Mouse (Mus musculus): Measurements from ENCODE around the gene Snd1. TPM values are rescaled to one million over a fixed set of nuclear protein-coding genes. Genes with fewer than 3 reads are reported as not detected.

The Snd1 gene
- polyA plus RNA-seq, 1 experiment from 2014 or later: 127 TPM

GRCm38 (mm10) chr6:28480752-28481492, 6.0 kb downstream of the Snd1 start:
- Histone ChIP-seq H3K36me3 (ENCODE audit: control insufficient read depth, insufficient read depth, low read length) (no peaks in the 10 kb centered on the region), H3K4me1 (ENCODE audit: control insufficient read depth, insufficient read depth, low read length) (peaks cover 29% of the 10 kb centered on the region), H3K9me3 (ENCODE audit: control insufficient read depth, low read length) (no peaks in the 10 kb centered on the region), H3K27ac (ENCODE audit: low read length) (peak overlapping the region; percentile 89), H3K27me3 (replicated peaks; ENCODE audit: control insufficient read depth, insufficient read depth, low read length) (no peaks in the 10 kb centered on the region), H3K4me2 (ENCODE audit: low read depth, low read length) (peak overlapping the region; percentile 62), H3K4me3 (ENCODE audit: low read length) (peak overlapping the region; percentile 97), H3K9ac (ENCODE audit: low read depth, low read length) (peak overlapping the region; percentile 89)
- no peak for ATAC-seq
- 6% methylated on average over 21 of the region's 21 CpGs for WGBS

DNA sequence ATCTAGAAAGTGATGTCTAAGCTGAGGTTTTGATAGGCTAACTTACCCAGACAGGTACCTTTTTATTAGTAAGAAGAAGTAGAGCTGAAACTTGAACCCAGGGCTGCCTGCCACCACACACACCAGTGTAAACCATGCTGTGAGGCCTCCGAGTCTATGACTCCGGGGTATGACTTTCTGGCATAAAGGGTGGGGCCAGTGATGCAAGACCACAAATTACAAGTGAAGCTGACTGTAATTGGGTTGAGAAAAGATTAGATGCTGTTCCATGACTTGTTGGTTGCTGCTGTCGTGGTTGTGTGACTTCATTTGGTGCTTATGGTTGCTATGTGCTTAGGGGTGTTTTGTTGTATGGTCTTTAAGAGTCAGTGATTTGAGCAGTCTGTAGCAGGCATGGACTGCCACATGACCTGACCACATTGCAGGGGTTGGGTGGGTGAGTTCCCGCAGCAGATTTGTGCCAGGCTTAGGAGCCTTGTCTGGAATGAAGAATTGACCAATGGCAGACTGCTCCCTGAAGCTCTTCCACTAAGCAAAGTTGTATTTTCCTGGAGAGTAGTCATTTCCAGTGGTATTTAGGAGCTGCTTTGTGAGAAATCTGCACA, 7.9 kb downstream of the Snd1 start:
- H3K4me2 ChIP-seq (ENCODE audit: low read depth, low read length): peak overlapping the region; percentile 23; the same call in 1 of the 2 replicates
- H3K36me3 ChIP-seq (ENCODE audit: control insufficient read depth, insufficient read depth, low read length): no peaks in the 10 kb centered on the region
- no peak overlapping the region for H3K27ac ChIP-seq (ENCODE audit: low read length)
- ATAC-seq: no peak
- no peak overlapping the region for H3K9ac ChIP-seq (ENCODE audit: low read depth, low read length)
- no peaks in the 10 kb centered on the region for H3K9me3 ChIP-seq (ENCODE audit: control insufficient read depth, low read length)
- H3K27me3 ChIP-seq (replicated peaks; ENCODE audit: control insufficient read depth, insufficient read depth, low read length): no peaks in the 10 kb centered on the region
- H3K4me1 ChIP-seq (ENCODE audit: control insufficient read depth, insufficient read depth, low read length): peaks cover 39% of the 10 kb centered on the region
- WGBS: 57% methylated on average over 4 of the region's 4 CpGs
- 0 out of 2 replicates have a peak overlapping the region, but pooled peaks have one; percentile 11 for H3K4me3 ChIP-seq (ENCODE audit: low read length)

GRCm38 (mm10) chr6:28486008-28486407, 11.1 kb downstream of the Snd1 start:
- Histone ChIP-seq H3K4me2 (ENCODE audit: low read depth, low read length) (no peak overlapping the region), H3K27ac (ENCODE audit: low read length) (no peak overlapping the region), H3K27me3 (replicated peaks; ENCODE audit: control insufficient read depth, insufficient read depth, low read length) (no peaks in the 10 kb centered on the region), H3K4me3 (ENCODE audit: low read length) (no peak overlapping the region), H3K9ac (ENCODE audit: low read depth, low read length) (no peak overlapping the region), H3K9me3 (ENCODE audit: control insufficient read depth, low read length) (no peaks in the 10 kb centered on the region), H3K4me1 (ENCODE audit: control insufficient read depth, insufficient read depth, low read length) (peaks cover 45% of the 10 kb centered on the region), H3K36me3 (ENCODE audit: control insufficient read depth, insufficient read depth, low read length) (no peaks in the 10 kb centered on the region; the same call in 1 of the 2 replicates)
- ATAC-seq: no peak
- WGBS: 96% methylated on average over 2 of the region's 2 CpGs

DNA sequence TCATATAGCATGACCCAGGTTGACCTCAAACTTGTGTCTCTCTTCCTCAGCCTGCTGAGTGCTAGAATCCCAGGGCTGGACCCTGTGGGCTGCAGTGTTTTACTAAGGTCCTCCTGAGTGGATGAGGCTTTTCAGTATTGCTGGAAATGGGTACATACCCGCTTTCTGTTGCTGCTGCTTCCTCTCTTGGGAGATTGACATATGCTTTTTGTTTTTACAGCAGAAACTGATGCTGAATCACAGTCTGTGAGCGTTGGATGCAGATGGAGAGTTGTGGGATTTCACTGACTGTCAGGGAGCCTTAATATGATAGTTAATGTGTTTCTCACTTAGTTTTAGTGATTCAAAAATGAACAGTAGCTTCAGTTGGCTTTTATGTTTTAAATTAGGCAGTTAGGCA, 11.5 kb downstream of the Snd1 start:
- Histone ChIP-seq H3K27ac (ENCODE audit: low read length) (no peak overlapping the region), H3K9ac (ENCODE audit: low read depth, low read length) (no peak overlapping the region), H3K4me2 (ENCODE audit: low read depth, low read length) (no peak overlapping the region), H3K36me3 (ENCODE audit: control insufficient read depth, insufficient read depth, low read length) (no peaks in the 10 kb centered on the region; the same call in 1 of the 2 replicates), H3K4me1 (ENCODE audit: control insufficient read depth, insufficient read depth, low read length) (peaks cover 44% of the 10 kb centered on the region), H3K4me3 (ENCODE audit: low read length) (no peak overlapping the region), H3K27me3 (replicated peaks; ENCODE audit: control insufficient read depth, insufficient read depth, low read length) (no peaks in the 10 kb centered on the region), H3K9me3 (ENCODE audit: control insufficient read depth, low read length) (no peaks in the 10 kb centered on the region)
- 85% methylated on average over 2 of the region's 2 CpGs for WGBS
- no peak for ATAC-seq

DNA sequence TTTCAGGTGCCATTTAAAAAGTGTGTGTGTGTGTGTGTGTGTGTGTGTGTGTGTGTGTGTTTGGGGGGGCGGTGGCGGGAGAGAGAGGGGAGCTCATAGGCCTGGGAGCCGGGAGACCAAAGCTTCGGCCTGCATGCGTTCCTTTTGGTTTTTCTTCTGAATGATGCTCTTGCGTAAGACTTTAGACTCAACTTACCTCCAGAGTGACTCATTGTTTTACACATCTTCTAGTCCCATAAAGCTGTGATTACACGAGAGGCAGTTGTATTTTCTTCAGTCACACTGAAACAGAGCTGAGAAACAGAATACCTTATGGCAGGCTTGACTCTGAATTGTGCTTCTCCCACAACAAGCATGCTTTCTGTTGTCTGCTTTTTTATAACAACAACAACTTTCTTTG, 12.0 kb downstream of the Snd1 start:
- Histone ChIP-seq H3K4me2 (ENCODE audit: low read depth, low read length) (no peak overlapping the region), H3K4me3 (ENCODE audit: low read length) (no peak overlapping the region), H3K9ac (ENCODE audit: low read depth, low read length) (no peak overlapping the region), H3K36me3 (ENCODE audit: control insufficient read depth, insufficient read depth, low read length) (no peaks in the 10 kb centered on the region; the same call in 1 of the 2 replicates), H3K27me3 (replicated peaks; ENCODE audit: control insufficient read depth, insufficient read depth, low read length) (no peaks in the 10 kb centered on the region), H3K4me1 (ENCODE audit: control insufficient read depth, insufficient read depth, low read length) (peaks cover 40% of the 10 kb centered on the region), H3K9me3 (ENCODE audit: control insufficient read depth, low read length) (no peaks in the 10 kb centered on the region), H3K27ac (ENCODE audit: low read length) (no peak overlapping the region)
- WGBS: 75% methylated on average over 7 of the region's 7 CpGs
- peak; percentile 21; the same call in 1 of the 2 replicates for ATAC-seq

DNA sequence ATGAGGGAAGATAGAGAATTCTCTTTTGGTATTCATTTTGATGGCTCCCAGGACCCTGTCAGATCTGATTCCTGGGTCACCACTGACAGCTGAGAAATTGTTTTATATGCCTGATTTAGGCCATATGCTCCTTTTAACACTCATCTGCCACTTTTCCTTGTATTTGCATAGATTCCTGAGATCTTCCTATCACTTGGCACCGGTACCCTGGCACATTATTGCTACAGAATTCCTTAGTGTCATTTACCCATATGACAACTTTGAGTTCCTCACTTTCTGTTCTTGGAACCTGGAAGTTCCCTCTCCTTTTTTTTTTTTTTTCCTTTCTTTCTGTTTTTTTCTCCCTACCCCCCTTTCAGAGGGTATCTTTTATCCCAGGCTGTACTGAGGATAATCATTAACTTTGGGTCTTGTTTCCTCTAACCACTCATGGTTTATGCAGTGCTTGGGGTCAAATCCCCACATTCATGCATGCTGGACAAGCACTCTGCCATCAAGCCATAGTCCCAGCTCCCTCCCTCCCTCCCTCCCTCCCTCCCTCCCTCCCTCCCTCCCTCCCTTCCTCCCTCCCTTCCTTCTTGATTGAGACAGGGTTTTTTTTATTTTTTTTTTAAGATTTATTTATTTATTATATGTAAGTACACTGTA, 13.4 kb downstream of the Snd1 start:
- ATAC-seq: no peak
- no peak overlapping the region for H3K4me3 ChIP-seq (ENCODE audit: low read length)
- H3K9ac ChIP-seq (ENCODE audit: low read depth, low read length): no peak overlapping the region
- peaks cover 26% of the 10 kb centered on the region for H3K4me1 ChIP-seq (ENCODE audit: control insufficient read depth, insufficient read depth, low read length)
- no peaks in the 10 kb centered on the region for H3K27me3 ChIP-seq (replicated peaks; ENCODE audit: control insufficient read depth, insufficient read depth, low read length)
- no peaks in the 10 kb centered on the region for H3K9me3 ChIP-seq (ENCODE audit: control insufficient read depth, low read length)
- no peak overlapping the region for H3K4me2 ChIP-seq (ENCODE audit: low read depth, low read length)
- no peak overlapping the region for H3K27ac ChIP-seq (ENCODE audit: low read length)
- 64% methylated on average over 1 of the region's 1 CpGs for WGBS
- peaks cover 5% of the 10 kb centered on the region; the same call in 1 of the 2 replicates for H3K36me3 ChIP-seq (ENCODE audit: control insufficient read depth, insufficient read depth, low read length)

GRCm38 (mm10) chr6:28490612-28491011, 15.7 kb downstream of the Snd1 start:
- Histone ChIP-seq H3K4me1 (ENCODE audit: control insufficient read depth, insufficient read depth, low read length) (peaks cover 16% of the 10 kb centered on the region), H3K4me3 (ENCODE audit: low read length) (no peak overlapping the region), H3K9me3 (ENCODE audit: control insufficient read depth, low read length) (no peaks in the 10 kb centered on the region), H3K27me3 (replicated peaks; ENCODE audit: control insufficient read depth, insufficient read depth, low read length) (no peaks in the 10 kb centered on the region), H3K4me2 (ENCODE audit: low read depth, low read length) (no peak overlapping the region), H3K27ac (ENCODE audit: low read length) (no peak overlapping the region), H3K9ac (ENCODE audit: low read depth, low read length) (no peak overlapping the region), H3K36me3 (ENCODE audit: control insufficient read depth, insufficient read depth, low read length) (peaks cover 5% of the 10 kb centered on the region; the same call in 1 of the 2 replicates)
- no peak for ATAC-seq
- WGBS: 88% methylated on average over 5 of the region's 5 CpGs

GRCm38 (mm10) chr6:28491198-28491597, 16.3 kb downstream of the Snd1 start:
- Histone ChIP-seq H3K4me2 (ENCODE audit: low read depth, low read length) (no peak overlapping the region), H3K36me3 (ENCODE audit: control insufficient read depth, insufficient read depth, low read length) (peaks cover 5% of the 10 kb centered on the region; the same call in 1 of the 2 replicates), H3K9me3 (ENCODE audit: control insufficient read depth, low read length) (no peaks in the 10 kb centered on the region), H3K9ac (ENCODE audit: low read depth, low read length) (no peak overlapping the region), H3K27me3 (replicated peaks; ENCODE audit: control insufficient read depth, insufficient read depth, low read length) (no peaks in the 10 kb centered on the region), H3K4me1 (ENCODE audit: control insufficient read depth, insufficient read depth, low read length) (peaks cover 15% of the 10 kb centered on the region), H3K4me3 (ENCODE audit: low read length) (no peak overlapping the region), H3K27ac (ENCODE audit: low read length) (no peak overlapping the region)
- no peak for ATAC-seq

DNA sequence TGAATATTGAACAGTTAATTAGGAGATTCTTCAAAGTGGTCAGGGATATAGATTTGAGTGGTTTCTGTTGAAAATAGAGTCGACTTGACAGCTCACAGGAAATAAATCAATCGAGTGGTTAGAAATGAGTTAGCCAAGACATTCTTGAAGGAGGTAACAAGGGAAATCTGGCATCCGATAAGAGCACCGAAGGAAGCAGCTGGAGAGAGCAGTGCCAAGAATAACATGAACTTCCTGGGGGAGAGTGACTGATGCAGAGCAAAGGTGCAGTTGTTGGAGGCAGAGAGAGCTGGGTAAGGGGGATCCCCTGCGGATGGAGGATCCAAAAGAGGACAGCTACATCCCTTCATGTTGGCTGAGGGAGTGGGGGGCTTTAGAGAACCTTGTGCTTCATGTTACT, 22.9 kb downstream of the Snd1 start:
- no peak for ATAC-seq
- WGBS: 66% methylated on average over 5 of the region's 5 CpGs
- H3K9ac ChIP-seq (ENCODE audit: low read depth, low read length): no peak overlapping the region
- no peak overlapping the region for H3K4me2 ChIP-seq (ENCODE audit: low read depth, low read length)
- H3K27me3 ChIP-seq (replicated peaks; ENCODE audit: control insufficient read depth, insufficient read depth, low read length): no peaks in the 10 kb centered on the region
- no peak overlapping the region for H3K4me3 ChIP-seq (ENCODE audit: low read length)
- no peaks in the 10 kb centered on the region for H3K9me3 ChIP-seq (ENCODE audit: control insufficient read depth, low read length)
- H3K27ac ChIP-seq (ENCODE audit: low read length): no peak overlapping the region
- no peaks in the 10 kb centered on the region for H3K36me3 ChIP-seq (ENCODE audit: control insufficient read depth, insufficient read depth, low read length)
- H3K4me1 ChIP-seq (ENCODE audit: control insufficient read depth, insufficient read depth, low read length): no peaks in the 10 kb centered on the region
